Mouse (Mus musculus) pancreas, adult 10 weeks (tissue): Measurements from ENCODE around the gene Asf1a. TPM values are rescaled to one million over a fixed set of nuclear protein-coding genes. Genes with fewer than 3 reads are reported as not detected.

ENCODE experiments used
- polyA plus RNA-seq: library from polyadenylated mRNA; stranded (reverse); fragments of 350-450 nt; fragmentation: Illumina TruSeq; extraction: RNeasy Lipid Tissue Mini Kit (QIAGEN cat#74804); gene quantifications from one replicate; pipeline ENCODE4 v1.2.3, GENCODE M21; 2015; ENCODE audit warnings: low read depth, low replicate concordance; ENCODE audit not compliant: insufficient read depth

Asf1a gene
- 6.6 TPM for polyA plus RNA-seq

DNA sequence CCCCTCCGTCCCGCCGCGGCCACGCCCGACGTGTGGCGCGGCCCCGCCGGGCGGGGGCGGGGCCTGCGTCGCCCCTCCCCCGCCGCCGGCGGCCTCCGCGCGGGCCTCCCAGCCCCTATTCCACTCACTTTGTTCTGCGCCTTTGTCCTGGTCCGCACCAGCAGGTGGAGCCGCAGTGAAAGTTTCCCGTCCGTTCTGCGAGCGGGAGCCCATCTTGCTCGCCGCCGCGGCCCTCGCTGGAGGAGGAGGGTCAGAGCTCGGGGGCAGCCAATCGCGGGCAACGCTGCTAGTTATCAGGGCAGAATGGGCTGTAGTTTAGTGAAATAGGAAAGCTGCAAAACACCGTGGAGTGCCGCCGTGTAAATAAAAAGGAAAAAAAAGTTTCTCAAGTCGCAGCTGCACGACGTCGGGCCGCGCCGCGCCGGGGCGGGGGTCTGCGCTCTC lies at the start of gene Asf1a:
Gene Asf1a (plus strand): TSS at position 81 of the 444 bp plus-strand sequence.

DNA sequence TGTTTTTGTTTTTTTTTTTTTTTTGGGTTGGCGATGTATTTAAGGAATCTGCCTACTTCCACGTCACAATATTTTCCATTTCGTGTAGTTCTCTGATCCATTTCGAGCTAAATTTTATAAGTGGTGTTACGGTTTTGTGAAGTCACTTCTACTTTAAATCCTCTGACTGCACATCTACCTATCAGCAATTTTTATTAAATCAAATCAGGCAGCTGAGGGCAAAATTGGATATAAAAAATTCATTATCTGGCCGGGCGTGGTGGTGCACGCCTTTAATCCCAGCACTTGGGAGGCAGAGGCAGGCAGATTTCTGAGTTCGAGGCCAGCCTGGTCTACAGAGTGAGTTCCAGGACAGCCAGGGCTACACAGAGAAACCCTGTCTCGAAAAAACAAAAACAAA lies 33.8 kb downstream of the Asf1a start, which contains the start of gene Mcm9:
Gene Mcm9 (minus strand): TSS at position 101 of the 400 bp plus-strand sequence.

Other genes with a start within 250 kb of the Asf1a start
- gene Cep85l, start 216.8 kb upstream of the Asf1a start, polyA plus RNA-seq: 1.9 TPM
- gene Mcm9, start 33.7 kb downstream of the Asf1a start, polyA plus RNA-seq: 1.6 TPM
- 3.9 TPM for gene Fam184a, start 154.4 kb downstream of the Asf1a start, polyA plus RNA-seq